Mouse (Mus musculus): ENCODE data around the gene Egflam. TPM values are rescaled to one million over a fixed set of nuclear protein-coding genes. Genes with fewer than 3 reads are reported as not detected.

Egflam gene
- polyA plus RNA-seq, 1 experiment from 2014 or later: 26.9 TPM

GRCm38 (mm10) chr15:7163851-7164250 lies 234.3 kb downstream of the Egflam start:
- WGBS: 71% methylated on average over 6 of the region's 6 CpGs
- Histone ChIP-seq H3K9ac (no peak overlapping the region), H3K27ac (no peak overlapping the region), H3K27me3 (no peaks in the 10 kb centered on the region), H3K4me2 (no peak overlapping the region), H3K36me3 (peaks cover 42% of the 10 kb centered on the region), H3K4me3 (no peak overlapping the region), H3K9me3 (no peaks in the 10 kb centered on the region), H3K4me1 (no peaks in the 10 kb centered on the region)
- no peak for ATAC-seq (ENCODE audit: borderline replicate concordance, extremely low read depth, low FRiP score, low TSS enrichment)

GRCm38 (mm10) chr15:7160321-7160720 lies 237.9 kb downstream of the Egflam start:
- 87% methylated on average over 8 of the region's 8 CpGs for WGBS
- H3K4me1 ChIP-seq: no peaks in the 10 kb centered on the region
- H3K9ac ChIP-seq: no peak overlapping the region
- no peak for ATAC-seq (ENCODE audit: borderline replicate concordance, extremely low read depth, low FRiP score, low TSS enrichment)
- no peaks in the 10 kb centered on the region for H3K27me3 ChIP-seq
- H3K4me2 ChIP-seq: no peak overlapping the region
- peaks cover 51% of the 10 kb centered on the region for H3K36me3 ChIP-seq
- no peaks in the 10 kb centered on the region for H3K9me3 ChIP-seq
- no peak overlapping the region for H3K4me3 ChIP-seq
- no peak overlapping the region for H3K27ac ChIP-seq

- no peak overlapping the region for H3K9ac ChIP-seq
- H3K27me3 ChIP-seq: no peaks in the 10 kb centered on the region
- H3K9me3 ChIP-seq: no peaks in the 10 kb centered on the region
- 84% methylated on average over 9 of the region's 9 CpGs for WGBS
- no peak overlapping the region for H3K4me3 ChIP-seq
- no peak overlapping the region for H3K27ac ChIP-seq
- H3K4me1 ChIP-seq: peaks cover 4% of the 10 kb centered on the region
- peaks cover 49% of the 10 kb centered on the region for H3K36me3 ChIP-seq
- ATAC-seq (ENCODE audit: borderline replicate concordance, extremely low read depth, low FRiP score, low TSS enrichment): no peak
- H3K4me2 ChIP-seq: no peak overlapping the region
Observed at GRCm38 (mm10) chr15:7159869-7160268, 238.3 kb downstream of the Egflam start.

GRCm38 (mm10) chr15:7157658-7158057 lies 240.5 kb downstream of the Egflam start:
- Histone ChIP-seq H3K36me3 (peaks cover 36% of the 10 kb centered on the region), H3K27me3 (no peaks in the 10 kb centered on the region), H3K4me2 (no peak overlapping the region), H3K4me1 (peaks cover 19% of the 10 kb centered on the region), H3K9ac (no peak overlapping the region), H3K27ac (no peak overlapping the region), H3K4me3 (no peak overlapping the region), H3K9me3 (no peaks in the 10 kb centered on the region)
- 87% methylated on average over 6 of the region's 6 CpGs for WGBS
- ATAC-seq (ENCODE audit: borderline replicate concordance, extremely low read depth, low FRiP score, low TSS enrichment): no peak

Measured in lung, embryonic 15.5 days (tissue).